Mouse (Mus musculus) hindbrain, embryonic 11.5 days (tissue): ENCODE data around the gene Gm8127. TPM values are rescaled to one million over a fixed set of nuclear protein-coding genes. Genes with fewer than 3 reads are reported as not detected.
"Not testable (repeated sequence)": the region's sequence is repeated elsewhere in the genome, so short reads cannot be mapped to it uniquely, and the experiment has no call there.

Experiments
- ATAC-seq: fragments of 200-750 bp; cut with Nextera tagmentation; 2 replicates; pipeline ENCODE4 v1.8.0; 2017; ENCODE audit warnings: mild to moderate bottlenecking, moderate TSS enrichment, moderate library complexity; ENCODE audit not compliant: low FRiP score
- DNase-seq: peaks from one replicate; pipeline ENCODE4 v3.0.0-alpha.2; 2015; ENCODE audit warnings: low spot score
- H3K27ac ChIP-seq: fragments of 300-500 bp; sonication (generic); 2 replicates; pipeline ENCODE4 v1.5.1; 2014; ENCODE audit warnings: mild to moderate bottlenecking, low read depth, low read length
- H3K27me3 ChIP-seq: fragments of 300-500 bp; sonication (generic); 2 replicates; pipeline ENCODE4 v1.6.1; 2014; ENCODE audit warnings: mild to moderate bottlenecking, low read length, moderate library complexity, mixed read lengths; ENCODE audit not compliant: control insufficient read depth, insufficient read depth
- H3K36me3 ChIP-seq: fragments of 300-500 bp; sonication (generic); 2 replicates; pipeline ENCODE4 v1.6.1; 2014; ENCODE audit warnings: mild to moderate bottlenecking, low read length, moderate library complexity, mixed read lengths; ENCODE audit not compliant: control insufficient read depth, insufficient read depth
- H3K4me1 ChIP-seq: fragments of 300-500 bp; sonication (generic); replicated peaks from 2 replicates; pipeline ENCODE4 v1.6.1; 2014; ENCODE audit warnings: low read length, mixed read lengths; ENCODE audit not compliant: control insufficient read depth, insufficient read depth
- H3K4me2 ChIP-seq: fragments of 300-500 bp; sonication (generic); replicated peaks from 2 replicates; pipeline ENCODE4 v1.6.1; 2014; ENCODE audit warnings: mild to moderate bottlenecking, low read depth, low read length
- H3K4me3 ChIP-seq: fragments of 300-500 bp; sonication (generic); 2 replicates; pipeline ENCODE4 v1.5.1; 2014; ENCODE audit warnings: low read depth, low read length
- H3K9ac ChIP-seq: fragments of 300-500 bp; sonication (generic); 2 replicates; pipeline ENCODE4 v1.6.1; 2014; ENCODE audit warnings: low read depth, low read length
- H3K9me3 ChIP-seq: fragments of 300-500 bp; sonication (generic); 2 replicates; pipeline ENCODE4 v1.6.1; 2016; ENCODE audit warnings: low read length; ENCODE audit not compliant: control insufficient read depth
- WGBS: fragments of 180-500 bp; shearing (Covaris S2); extraction: QIAGEN DNeasy Blood & Tissue Kit; methylation state at CpG from one replicate; pipeline ENCODE4 v1.1.7; 2014; 5-methylcytosine and 5-hydroxymethylcytosine counted together
- polyA plus RNA-seq: library from polyadenylated mRNA; unstranded; fragments of >200 nt; fragmentation: Nextera tagmentation; extraction: Ambion mirVana; gene quantifications from 2 replicates; pipeline ENCODE4 v1.2.1, GENCODE M21; 2014

Gene Gm8127
- polyA plus RNA-seq, 1 experiment from 2014 or later = not detected

- ATAC-seq, DNase-seq, H3K9ac ChIP-seq, H3K36me3 ChIP-seq, H3K9me3 ChIP-seq, H3K27me3 ChIP-seq, H3K4me1 ChIP-seq, H3K4me2 ChIP-seq, H3K27ac ChIP-seq, H3K4me3 ChIP-seq: not testable (repeated sequence)
- 31% methylated on average over 6 of the region's 12 CpGs for WGBS
Measured at GRCm38 (mm10) chr14:43249611-43250170, 43.9 kb downstream of the Gm8127 start.

Other genes with a start within 250 kb of the Gm8127 start
- gene Gm8094, start 217.2 kb downstream of the Gm8127 start, polyA plus RNA-seq = not detected in 2 replicates
- gene Gm8104, start 193.2 kb downstream of the Gm8127 start, polyA plus RNA-seq = not detected in 2 replicates
- not detected in 2 replicates for gene Gm7233, start 114.0 kb downstream of the Gm8127 start, polyA plus RNA-seq
- not detected in 2 replicates for gene Gm8122, start 58.5 kb downstream of the Gm8127 start, polyA plus RNA-seq
- not detected in 2 replicates for gene Gm8126, start 35.2 kb downstream of the Gm8127 start, polyA plus RNA-seq
- gene Gm9732, start 18.8 kb downstream of the Gm8127 start, polyA plus RNA-seq = not detected in 2 replicates
- 0.20 TPM in 1 of 2 replicates, not detected in the other for gene 1700001F09Rik, start 54.0 kb upstream of the Gm8127 start, polyA plus RNA-seq
- not detected in 2 replicates for gene Gm8138, start 122.5 kb upstream of the Gm8127 start, polyA plus RNA-seq
- gene Gm5799, start 249.7 kb upstream of the Gm8127 start, polyA plus RNA-seq = not detected in 2 replicates